Mouse (Mus musculus): ENCODE data around the gene Lix1l.

DNA sequence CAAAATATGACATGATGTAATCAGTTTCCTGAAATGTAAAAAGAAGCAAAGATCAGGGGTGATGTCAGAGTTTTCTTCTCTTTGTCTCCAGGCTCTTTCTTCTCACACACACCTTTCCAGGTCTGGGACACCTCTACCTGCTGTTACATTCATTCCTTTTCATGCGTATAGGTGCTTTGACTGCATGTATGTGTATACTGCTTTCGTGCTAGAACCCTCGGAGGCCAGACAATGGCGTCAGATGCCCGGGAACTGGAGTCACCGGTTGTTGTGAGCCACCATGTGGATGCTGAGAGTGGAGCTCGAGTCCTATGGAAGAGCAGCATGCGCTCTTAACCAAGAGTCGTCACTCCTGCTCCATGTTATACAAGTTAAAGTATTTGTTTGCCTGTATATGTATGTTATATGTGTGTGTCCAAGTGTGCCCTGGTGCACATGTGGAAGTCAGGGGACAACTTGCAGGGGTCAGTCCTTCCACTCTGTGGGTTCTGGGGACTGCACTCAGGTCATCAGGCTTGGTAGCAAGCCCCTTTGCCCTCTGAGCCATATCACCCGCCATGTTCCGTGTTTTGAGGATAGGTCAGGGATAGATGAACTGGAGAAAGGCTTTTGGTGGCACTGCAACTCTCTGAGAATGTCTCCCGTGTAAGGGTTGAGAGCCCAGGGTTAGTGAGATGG is 22.2 kb upstream of the Lix1l start:
- TF ChIP-seq CEBPB (IDR thresholded peaks at IDR 0.05; ENCODE audit: low read depth): no peak
- TF ChIP-seq CTCF (IDR thresholded peaks at IDR 0.05; ENCODE audit: control insufficient read depth, insufficient read depth, insufficient read length): no peak
- TF ChIP-seq MYOG (IDR thresholded peaks at IDR 0.05; ENCODE audit: control insufficient read depth, extremely low read depth, insufficient read length): no peak
- no peak for TF ChIP-seq MAX (IDR thresholded peaks at IDR 0.05)
- no peak for TF ChIP-seq FOSL1 (IDR thresholded peaks at IDR 0.05; ENCODE audit: insufficient read depth, low read length, poor library complexity, severe bottlenecking)
- TF ChIP-seq USF1 (IDR thresholded peaks at IDR 0.05; ENCODE audit: low read depth): no peak
- TF ChIP-seq MYOD1 (IDR thresholded peaks at IDR 0.05; ENCODE audit: control insufficient read depth, insufficient read length, low read depth): no peak
